Comparison of ENCODE assay signal across 12 mouse cellular contexts in genomic region chr4:32485848-32486247, GRCm38 (mm10).
DNase-seq lines count a peak whose midpoint lies in the region; ATAC-seq lines count a peak whose summit lies in the region.
"Had no signal": no experiment of that assay in that cellular context is flagged by ENCODE, and none has a peak within 500 bp of the region (broad histone marks: within the 10 kb centered on the region; RNA-seq: fewer than 3 reads in every experiment).

No protein-coding gene starts in this region.

- H3K36me3 ChIP-seq in hindbrain, embryonic 10.5 days = no peaks in the 10 kb centered on the region
- no peaks in the 10 kb centered on the region for H3K36me3 ChIP-seq in hindbrain, embryonic 12.5 days
- H3K36me3 ChIP-seq in midbrain, embryonic 12.5 days = no peaks in the 10 kb centered on the region
- H3K36me3 ChIP-seq in midbrain, embryonic 15.5 days (replicated peaks) = no peaks in the 10 kb centered on the region
- no peaks in the 10 kb centered on the region for H3K36me3 ChIP-seq in forebrain, embryonic 15.5 days
- no peaks in the 10 kb centered on the region for H3K36me3 ChIP-seq in stomach, embryonic 15.5 days
- H3K36me3 ChIP-seq: liver, embryonic 13.5 days had no signal

- no peak overlapping the region for H3K4me2 ChIP-seq in hindbrain, embryonic 12.5 days (replicated peaks)
- H3K4me2 ChIP-seq in midbrain, embryonic 12.5 days (replicated peaks) = no peak overlapping the region
- H3K4me2 ChIP-seq in midbrain, embryonic 15.5 days = no peak overlapping the region
- H3K4me2 ChIP-seq in forebrain, embryonic 15.5 days (replicated peaks) = no peak overlapping the region
- H3K4me2 ChIP-seq in stomach, embryonic 15.5 days = no peak overlapping the region
- H3K4me2 ChIP-seq: liver, embryonic 13.5 days had no signal

- 62% methylated on average over 5 of the region's 5 CpGs for WGBS in hindbrain, embryonic 10.5 days
- whole genome bisulfite sequencing in hindbrain, embryonic 12.5 days = 51% methylated on average over 5 of the region's 5 CpGs
- 44% methylated on average over 5 of the region's 5 CpGs for WGBS in midbrain, embryonic 12.5 days
- WGBS in midbrain, embryonic 15.5 days = 43% methylated on average over 5 of the region's 5 CpGs
- whole genome bisulfite sequencing in forebrain, embryonic 15.5 days = 29% methylated on average over 5 of the region's 5 CpGs
- WGBS in stomach, embryonic 15.5 days = 16% methylated on average over 5 of the region's 5 CpGs

- H3K9me3 ChIP-seq in hindbrain, embryonic 10.5 days = no peaks in the 10 kb centered on the region
- H3K9me3 ChIP-seq in hindbrain, embryonic 12.5 days (replicated peaks) = no peaks in the 10 kb centered on the region
- H3K9me3 ChIP-seq in midbrain, embryonic 12.5 days = no peaks in the 10 kb centered on the region
- H3K9me3 ChIP-seq in midbrain, embryonic 15.5 days = no peaks in the 10 kb centered on the region
- no peaks in the 10 kb centered on the region for H3K9me3 ChIP-seq in forebrain, embryonic 15.5 days
- H3K9me3 ChIP-seq in stomach, embryonic 15.5 days = no peaks in the 10 kb centered on the region
- H3K9me3 ChIP-seq: liver, embryonic 13.5 days had no signal

- H3K4me3 ChIP-seq in hindbrain, embryonic 10.5 days = no peak overlapping the region
- H3K4me3 ChIP-seq in hindbrain, embryonic 12.5 days = no peak overlapping the region
- no peak overlapping the region for H3K4me3 ChIP-seq in midbrain, embryonic 12.5 days
- no peak overlapping the region for H3K4me3 ChIP-seq in midbrain, embryonic 15.5 days
- no peak overlapping the region for H3K4me3 ChIP-seq in forebrain, embryonic 15.5 days
- no peak overlapping the region for H3K4me3 ChIP-seq in stomach, embryonic 15.5 days (replicated peaks)
- H3K4me3 ChIP-seq: liver, embryonic 13.5 days had no signal

- H3K27me3 ChIP-seq in hindbrain, embryonic 10.5 days (ENCODE audit: insufficient read depth, poor library complexity, severe bottlenecking) = no peaks in the 10 kb centered on the region
- no peaks in the 10 kb centered on the region for H3K27me3 ChIP-seq in hindbrain, embryonic 12.5 days
- H3K27me3 ChIP-seq in midbrain, embryonic 12.5 days = no peaks in the 10 kb centered on the region
- H3K27me3 ChIP-seq in midbrain, embryonic 15.5 days (replicated peaks) = no peaks in the 10 kb centered on the region
- H3K27me3 ChIP-seq in forebrain, embryonic 15.5 days = no peaks in the 10 kb centered on the region
- H3K27me3 ChIP-seq in stomach, embryonic 15.5 days (replicated peaks) = no peaks in the 10 kb centered on the region
- H3K27me3 ChIP-seq: liver, embryonic 13.5 days had no signal

- DNase-seq in hindbrain, embryonic 10.5 days (ENCODE audit: low spot score) = no peak
- DNase-seq in urinary bladder, postnatal 36 days (ENCODE audit: low spot score in 2 of 2) = no peak
- DNase-seq: adrenal gland, postnatal 14 days; embryo, embryonic 11 days; kidney, adult 2 months; liver, embryonic 13.5 days; right cerebral cortex, postnatal 25 days had no signal

- no peak for ATAC-seq in hindbrain, embryonic 12.5 days (ENCODE audit: low FRiP score)
- no peak for ATAC-seq in midbrain, embryonic 12.5 days (ENCODE audit: low FRiP score, low read depth)
- no peak for ATAC-seq in midbrain, embryonic 15.5 days (replicated peaks)
- ATAC-seq in forebrain, embryonic 15.5 days (replicated peaks) = no peak
- no peak for ATAC-seq in stomach, embryonic 15.5 days (ENCODE audit: insufficient read depth, low FRiP score, low read depth)

- no peak overlapping the region for H3K9ac ChIP-seq in hindbrain, embryonic 12.5 days
- no peak overlapping the region for H3K9ac ChIP-seq in midbrain, embryonic 12.5 days (replicated peaks)
- H3K9ac ChIP-seq in midbrain, embryonic 15.5 days = no peak overlapping the region
- no peak overlapping the region for H3K9ac ChIP-seq in forebrain, embryonic 15.5 days (replicated peaks)
- no peak overlapping the region for H3K9ac ChIP-seq in stomach, embryonic 15.5 days
- H3K9ac ChIP-seq: liver, embryonic 13.5 days had no signal

- peaks cover 44% of the 10 kb centered on the region for H3K4me1 ChIP-seq in hindbrain, embryonic 10.5 days (replicated peaks)
- peaks cover 50% of the 10 kb centered on the region for H3K4me1 ChIP-seq in hindbrain, embryonic 12.5 days
- peaks cover 52% of the 10 kb centered on the region for H3K4me1 ChIP-seq in midbrain, embryonic 12.5 days
- peaks cover 43% of the 10 kb centered on the region for H3K4me1 ChIP-seq in midbrain, embryonic 15.5 days
- H3K4me1 ChIP-seq in forebrain, embryonic 15.5 days = peaks cover 51% of the 10 kb centered on the region
- peaks cover 19% of the 10 kb centered on the region; the same call in 1 of the 2 replicates for H3K4me1 ChIP-seq in stomach, embryonic 15.5 days
- H3K4me1 ChIP-seq: liver, embryonic 13.5 days had no signal

- 0 out of 2 replicates have a peak overlapping the region, but pooled peaks have one; percentile 29 for H3K27ac ChIP-seq in hindbrain, embryonic 10.5 days
- H3K27ac ChIP-seq in hindbrain, embryonic 12.5 days = no peak overlapping the region
- H3K27ac ChIP-seq in midbrain, embryonic 12.5 days (replicated peaks) = 0 out of 2 replicates have a peak overlapping the region, but pooled peaks have one; percentile 35
- no peak overlapping the region for H3K27ac ChIP-seq in midbrain, embryonic 15.5 days
- peak overlapping the region; percentile 84 for H3K27ac ChIP-seq in forebrain, embryonic 15.5 days (replicated peaks)
- peak overlapping the region; percentile 40; the same call in 1 of the 2 replicates for H3K27ac ChIP-seq in stomach, embryonic 15.5 days
- H3K27ac ChIP-seq: liver, embryonic 13.5 days had no signal

Comparison
In these comparisons a context has a peak if more than half of its experiments do, and no peak if none do; other contexts are left out.
1. H3K27ac ChIP-seq: peak in hindbrain, embryonic 10.5 days (single experiment), midbrain, embryonic 12.5 days (single experiment), forebrain, embryonic 15.5 days (single experiment) and stomach, embryonic 15.5 days (single experiment); none in hindbrain, embryonic 12.5 days (single experiment) and midbrain, embryonic 15.5 days (single experiment).